ENCODE assay signal across 8 mouse cellular contexts in the genomic region with DNA sequence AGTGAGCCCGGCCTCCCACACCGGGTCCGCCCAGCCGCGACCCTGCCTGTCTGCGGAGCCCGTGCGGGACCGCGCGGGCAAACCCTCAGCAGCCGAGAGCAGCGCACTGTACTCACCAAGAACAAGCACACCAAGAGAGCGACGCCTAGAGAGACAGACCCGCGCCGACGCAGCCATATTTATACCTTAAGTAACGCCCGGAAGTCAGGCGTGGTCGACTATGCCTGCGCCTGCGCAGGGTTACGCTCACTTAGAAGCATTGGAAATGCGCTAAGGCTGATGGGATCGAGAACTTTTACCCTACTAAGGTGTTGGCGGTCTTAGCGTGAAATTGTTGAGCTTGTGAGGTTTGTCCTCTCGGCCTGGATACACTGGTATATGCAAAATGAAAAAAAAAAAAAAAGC. TPM values are rescaled to one million over a fixed set of nuclear protein-coding genes. Genes with fewer than 3 reads are reported as not detected.
A peak's percentile ranks its signal among the peaks of the same experiment; 100 is the strongest.
DNase-seq lines count a peak whose midpoint lies in the region; ATAC-seq and TF ChIP-seq lines count a peak whose summit lies in the region.

A gene (minus strand): TSS at position 125 of the 405 bp plus-strand sequence.

- no peak for TF ChIP-seq CTCF in lung, adult 2 months (IDR thresholded peaks at IDR 0.05; ENCODE audit: insufficient read depth, low read length)

- H3K27me3 ChIP-seq in forebrain, embryonic 14.5 days (replicated peaks; ENCODE audit: control insufficient read depth, insufficient read depth, low read length): no peaks in the 10 kb centered on the region

- 0% methylated on average over 31 of the region's 31 CpGs for WGBS in forebrain, embryonic 14.5 days
- under 1% methylated on average over 31 of the region's 31 CpGs for WGBS in lung, adult 2 months

- H3K4me1 ChIP-seq in forebrain, embryonic 14.5 days (ENCODE audit: control insufficient read depth, insufficient read depth, low read length): peaks cover 7% of the 10 kb centered on the region; the same call in 1 of the 2 replicates
- H3K4me1 ChIP-seq in lung, adult 2 months (ENCODE audit: control insufficient read depth, insufficient read depth, low read length): no peaks in the 10 kb centered on the region; the same call in 1 of the 2 replicates

- H3K4me2 ChIP-seq in forebrain, embryonic 14.5 days (ENCODE audit: low read length): peak within 1 kb of the TSS; percentile 88

- peaks cover 30% of the 10 kb centered on the region for H3K36me3 ChIP-seq in forebrain, embryonic 14.5 days (ENCODE audit: control insufficient read depth, insufficient read depth, low read length)

- peak; percentile 97 for DNase-seq in ES-CJ7 (ENCODE audit: low read depth, low spot score)
- peak; percentile 78 for DNase-seq in cerebellum, adult 11 months
- DNase-seq in forebrain, embryonic 14.5 days (ENCODE audit: low spot score): peak; percentile 97
- peak; percentile 87 for DNase-seq in heart, postnatal 25 days (ENCODE audit: low spot score)
- peak; percentile 84 to 95 for DNase-seq in layer of hippocampus, adult 18-20 months (ENCODE audit: low spot score in 2 of 2)
- DNase-seq in lung, adult 2 months: peak; percentile 93
- peak; percentile 90 to 94 for DNase-seq in thymus, adult 18-20 months

- H3K9ac ChIP-seq in forebrain, embryonic 14.5 days (ENCODE audit: low read length): peak within 1 kb of the TSS; percentile 82

- H3K9me3 ChIP-seq in forebrain, embryonic 14.5 days (replicated peaks; ENCODE audit: control insufficient read depth, low read length): no peaks in the 10 kb centered on the region

- peak within 1 kb of the TSS; percentile 90 for H3K27ac ChIP-seq in forebrain, embryonic 14.5 days (ENCODE audit: low read depth, low read length)

- ATAC-seq in forebrain, embryonic 14.5 days: peak; percentile 93
- ATAC-seq in neutrophil, adult 5-6 weeks (ENCODE audit: extremely low read depth, insufficient number of reproducible peaks, low FRiP score, poor library complexity, severe bottlenecking): peak; percentile 93

- peak; percentile 100 for TF ChIP-seq POLR2A in lung, adult 2 months (IDR thresholded peaks at IDR 0.05; ENCODE audit: borderline replicate concordance, extremely low read depth, low read depth, low read length)

- intact Hi-C loops in heart, postnatal 25 days (cut with DNase I): loop anchor here (5.0 kb wide), 1 partner anchor 59 kb away; no protein-coding TSS in a partner anchor

- H3K4me3 ChIP-seq in forebrain, embryonic 14.5 days (ENCODE audit: low read depth, low read length): peak within 1 kb of the TSS; percentile 81
- H3K4me3 ChIP-seq in lung, adult 2 months (replicated peaks; ENCODE audit: extremely low read depth, low read depth, low read length): peak within 1 kb of the TSS; percentile 70

RNA-seq across cellular contexts. Expression of the gene that starts here (rescaled TPM):
- 42.2 and 42.4 TPM in 2 replicates for polyA plus RNA-seq in forebrain, embryonic 14.5 days (2014; fragmentation: Nextera tagmentation; extraction: Ambion mirVana)
- 1 to 10 TPM; 8.6 to 8.9 TPM for total RNA-seq in heart, postnatal 25 days (2021)
- total RNA-seq in layer of hippocampus, adult 18-20 months (2021): 10 to 100 TPM in 1 of 2 experiments, 1 to 10 TPM in 1; 9.8 to 12.3 TPM
- polyA plus RNA-seq in lung, adult 2 months (2012; rRNA removed): 3.9 and 5.3 TPM in 2 replicates
- 3.3 and 7.9 TPM in 2 replicates for total RNA-seq in neutrophil, adult 5-6 weeks (2017)

Comparison
In these comparisons a context has a peak if more than half of its experiments do, and no peak if none do; other contexts are left out.
1. Peak in every context shown above with its lines: DNase-seq, ATAC-seq, H3K4me3 ChIP-seq and H3K27ac ChIP-seq.